Mouse (Mus musculus) right cerebral cortex, adult 2 months (tissue): ENCODE data around the gene Ctc1.

Source experiments
- DNase-seq, 2 experiments: peaks; one replicate each; pipeline ENCODE4 v3.0.0; 2021 to 2022; ENCODE audit warnings: low spot score in 2 of 2

Gene Ctc1

DNA sequence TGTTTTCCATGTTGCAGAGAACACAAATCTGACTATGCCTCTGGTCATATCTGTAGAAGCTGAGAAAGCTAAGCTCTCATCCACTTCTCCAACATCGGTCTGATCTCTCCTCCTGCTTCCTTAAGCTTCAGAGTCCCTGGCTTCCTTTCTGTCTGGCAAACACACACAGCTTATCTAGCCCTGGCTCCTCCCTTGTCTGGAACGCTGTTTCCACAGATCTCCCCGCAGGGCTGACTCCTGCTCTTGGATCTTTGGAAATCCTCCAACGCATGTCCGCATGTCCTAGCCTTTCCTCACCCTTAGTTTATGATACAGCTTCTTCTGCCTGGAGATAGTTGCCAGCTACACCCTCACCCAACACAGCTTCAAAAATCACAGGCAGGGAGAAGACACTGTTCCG lies 51.9 kb downstream of the Ctc1 start:
- DNase-seq: no peak

GRCm38 (mm10) chr11:69070093-69070492 lies 54.4 kb downstream of the Ctc1 start:
- DNase-seq: no peak

- peak; percentile 94 to 97 for DNase-seq
Measured at GRCm38 (mm10) chr11:69070590-69071222, 55.0 kb downstream of the Ctc1 start, which contains the start of gene Tmem107. Gene Tmem107, plus strand, starts transcription at chr11:69070806.

DNA sequence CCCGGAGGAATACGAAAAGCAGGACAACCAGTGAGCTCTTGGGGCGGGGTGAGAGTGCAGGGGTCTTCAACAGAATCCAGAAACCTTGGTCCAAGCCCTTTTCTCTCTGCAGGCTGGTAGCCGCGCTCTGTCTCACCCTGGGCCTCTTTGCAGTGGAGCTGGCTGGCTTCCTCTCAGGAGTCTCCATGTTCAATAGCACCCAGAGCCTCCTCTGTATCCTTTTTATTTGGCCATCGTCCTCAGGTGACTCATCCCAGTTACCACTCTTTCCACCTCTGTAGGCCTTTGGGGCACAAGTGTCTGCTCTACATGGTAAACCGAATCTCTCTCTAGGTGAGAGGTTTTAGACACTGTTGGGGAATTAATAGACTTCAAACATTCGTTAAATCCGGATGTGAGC lies 55.6 kb downstream of the Ctc1 start:
- no peak for DNase-seq

DNA sequence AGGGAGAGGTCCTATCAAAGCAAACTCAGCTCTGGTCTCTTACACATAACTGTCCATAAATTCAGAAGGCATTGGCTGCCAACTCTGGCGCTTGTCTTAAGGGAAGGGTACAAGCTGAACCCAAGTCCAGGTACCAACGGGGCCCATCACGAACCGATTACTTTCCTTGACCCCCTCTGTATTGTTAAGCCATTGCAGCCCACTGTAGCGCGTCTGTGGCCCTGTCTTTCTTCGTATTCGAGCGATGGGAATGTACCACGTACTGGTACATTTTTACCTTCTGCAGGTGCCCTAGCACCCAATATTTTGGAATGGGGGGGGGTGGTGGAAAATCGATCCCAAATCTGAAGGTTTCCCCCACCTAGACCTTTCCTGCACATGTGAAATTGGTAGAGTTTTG lies 56.5 kb downstream of the Ctc1 start:
- DNase-seq: no peak

GRCm38 (mm10) chr11:69072666-69073064 lies 57.0 kb downstream of the Ctc1 start:
- DNase-seq: no peak

- DNase-seq: peak; percentile 88 to 91
Measured at GRCm38 (mm10) chr11:69073065-69073888, 57.6 kb downstream of the Ctc1 start.

GRCm38 (mm10) chr11:69073951-69074775 lies 58.5 kb downstream of the Ctc1 start:
- DNase-seq: no peak

DNA sequence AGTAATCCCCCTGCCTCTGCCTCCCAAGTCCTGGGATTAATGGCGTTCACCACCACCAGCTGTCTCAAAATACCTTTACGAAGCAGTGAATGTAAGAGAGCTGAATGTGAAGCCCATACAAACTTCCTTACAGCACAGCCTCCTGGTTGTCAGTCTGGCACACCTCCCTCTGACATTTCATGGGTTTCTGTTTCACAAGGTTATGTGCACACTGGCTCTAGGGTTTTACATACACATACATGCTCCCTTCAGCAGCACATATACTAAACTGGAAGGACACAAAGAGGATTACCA lies 59.0 kb downstream of the Ctc1 start:
- DNase-seq: no peak

DNA sequence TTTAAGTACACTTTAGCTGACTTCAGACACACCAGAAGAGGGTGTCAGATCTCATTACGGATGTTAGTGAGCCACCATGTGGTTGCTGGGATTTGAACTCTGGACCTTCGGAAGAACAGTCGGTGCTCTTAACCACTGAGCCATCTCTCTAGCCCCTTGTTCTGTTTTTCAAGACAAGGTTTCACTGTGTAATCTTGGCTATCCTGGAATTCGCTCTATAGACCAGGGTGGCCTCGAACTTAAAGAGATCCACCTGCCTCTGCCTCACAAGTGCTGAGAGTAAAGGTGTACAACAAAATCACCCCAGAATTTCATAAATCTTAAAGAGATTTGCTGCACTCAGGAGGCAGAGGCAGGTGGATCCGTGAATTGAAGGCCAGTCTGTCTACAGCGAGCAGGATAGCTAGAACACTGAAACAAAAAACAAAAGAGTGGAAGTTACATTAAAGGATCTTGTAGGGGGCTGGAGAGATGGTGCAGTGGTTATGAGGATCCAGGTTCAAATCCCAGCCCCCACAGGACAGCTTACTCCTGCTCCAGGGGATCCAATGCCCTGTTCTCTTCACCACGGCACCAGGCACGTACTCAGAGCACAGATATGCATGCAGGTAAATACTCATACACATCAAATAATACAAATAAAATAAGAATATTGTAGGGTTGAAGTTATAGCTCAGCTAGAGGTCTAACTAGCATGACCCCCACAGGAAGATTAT lies 60.2 kb downstream of the Ctc1 start:
- no peak for DNase-seq

DNA sequence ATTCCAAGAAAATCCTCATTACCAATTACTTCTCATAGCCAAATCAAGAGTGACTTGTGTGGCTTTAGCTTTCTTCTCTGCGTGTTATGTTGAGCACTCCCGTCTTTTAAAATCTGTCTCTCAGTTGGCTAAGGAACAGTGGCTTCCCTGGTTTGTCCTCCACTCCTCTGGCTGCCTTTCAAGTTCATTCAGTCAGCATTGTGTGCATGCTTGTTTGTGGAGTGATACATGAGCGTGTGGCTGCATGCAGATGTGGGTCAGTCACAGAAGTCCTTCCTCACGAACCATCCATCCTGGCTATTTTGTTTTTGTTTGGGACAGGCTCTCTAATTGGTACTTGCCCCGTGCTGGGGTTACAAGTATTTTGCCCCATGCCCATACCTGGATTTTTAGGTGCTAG lies 60.9 kb downstream of the Ctc1 start:
- no peak for DNase-seq

- no peak for DNase-seq
Measured at GRCm38 (mm10) chr11:69077316-69077715, 61.6 kb downstream of the Ctc1 start.

DNA sequence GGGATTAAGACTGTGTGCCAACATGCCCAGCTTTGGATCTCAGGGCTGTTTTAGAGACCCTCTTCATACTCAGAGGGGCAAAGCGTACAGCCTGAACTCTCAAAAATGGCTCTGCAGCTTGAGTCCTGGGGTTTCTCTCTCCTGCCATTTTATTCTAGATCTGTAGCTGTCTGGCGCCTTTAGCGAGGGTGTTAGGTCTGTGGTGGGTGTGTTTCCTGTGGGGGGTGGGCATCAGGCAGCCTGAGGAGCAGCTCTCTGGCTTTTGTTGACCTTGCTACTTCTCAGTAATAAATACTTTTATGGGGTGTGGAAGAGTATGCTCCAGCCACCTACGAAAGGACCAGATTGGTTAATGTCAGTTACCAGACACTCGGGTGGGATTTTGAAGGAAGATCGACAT lies 62.3 kb downstream of the Ctc1 start:
- no peak for DNase-seq

DNA sequence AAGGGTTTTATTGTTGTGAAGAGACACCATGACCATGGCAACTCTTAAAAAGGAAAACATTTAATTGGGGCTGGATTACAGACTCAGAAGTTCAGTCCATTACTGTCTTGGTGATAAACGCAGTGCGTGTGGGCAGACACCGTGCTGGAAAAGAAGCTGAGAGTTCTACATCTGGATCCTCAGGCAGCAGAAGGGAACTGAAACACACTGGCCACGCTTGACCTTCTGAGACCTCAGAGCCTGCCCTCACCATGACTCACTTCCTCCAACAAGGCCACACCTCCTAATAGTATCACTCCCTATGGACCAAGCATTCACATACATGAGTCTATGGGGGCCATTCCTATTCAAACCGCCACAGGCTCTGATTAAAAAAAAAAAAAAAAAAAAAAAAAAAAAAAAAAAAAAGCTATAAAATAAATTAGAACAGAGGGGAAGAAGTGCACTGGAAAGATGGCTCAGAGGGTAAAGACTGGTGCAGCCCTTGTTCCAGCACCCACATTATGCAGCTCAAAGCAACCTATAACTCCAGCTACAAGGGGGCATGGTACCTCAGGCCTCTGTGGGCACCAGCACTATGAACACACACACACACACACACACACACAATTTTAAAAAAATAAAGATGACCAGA lies 63.2 kb downstream of the Ctc1 start:
- DNase-seq: no peak

DNA sequence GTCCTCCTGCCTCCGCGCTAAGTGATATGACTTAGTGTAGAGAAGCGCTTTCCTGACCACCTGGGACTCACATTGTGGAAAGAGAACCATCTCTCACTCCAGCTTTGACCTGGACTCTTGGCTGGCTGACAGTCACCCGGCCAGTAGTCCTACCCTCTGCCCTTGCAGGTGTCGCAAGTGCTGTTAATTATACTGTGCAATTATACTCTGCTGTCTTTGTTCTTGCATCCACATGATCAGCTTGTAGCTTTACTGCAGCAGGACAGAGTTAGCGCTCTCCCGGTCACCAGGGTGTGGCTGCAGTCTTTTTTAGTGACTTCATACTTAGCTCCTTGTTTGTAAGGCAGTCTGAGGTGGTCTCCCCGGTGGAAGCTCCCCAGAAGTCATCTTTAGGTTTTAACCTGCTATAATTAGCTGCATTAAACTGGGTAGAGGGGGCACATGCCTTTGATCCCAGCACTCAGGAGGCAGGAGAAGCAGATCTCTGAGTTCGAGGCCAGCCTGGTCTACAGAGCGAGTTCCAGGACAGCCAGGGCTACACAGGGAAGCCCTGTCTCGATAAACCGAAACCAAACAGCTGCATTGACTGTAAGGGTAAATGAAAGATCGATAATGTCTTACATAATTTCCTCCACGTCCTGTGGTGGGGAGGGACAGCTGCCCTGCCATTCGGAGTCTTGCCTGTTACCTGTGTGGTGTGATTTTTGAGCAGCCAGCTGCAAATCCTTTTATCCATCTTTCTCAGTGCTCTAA lies 64.6 kb downstream of the Ctc1 start:
- DNase-seq: no peak

GRCm38 (mm10) chr11:69080855-69081222 lies 65.1 kb downstream of the Ctc1 start:
- no peak for DNase-seq

DNA sequence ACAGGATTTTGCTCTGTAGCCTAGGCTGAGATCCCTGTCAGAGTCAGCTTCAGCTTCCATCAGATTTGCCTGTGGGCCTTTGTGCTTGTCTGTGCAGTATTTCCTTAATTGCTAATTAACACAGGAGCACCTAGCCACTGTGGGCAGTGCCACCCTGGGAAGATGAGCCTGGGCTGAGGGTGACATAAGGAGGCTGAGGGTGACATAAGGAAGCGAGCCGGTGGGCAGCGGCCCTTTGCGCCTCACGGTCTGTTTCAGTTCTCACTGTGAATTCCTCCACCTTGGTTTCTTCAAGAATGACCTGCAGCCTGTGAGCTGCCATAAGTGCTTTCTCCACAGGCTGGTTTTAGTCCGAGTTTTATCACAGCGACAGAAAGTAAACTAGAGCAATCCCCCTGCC lies 65.9 kb downstream of the Ctc1 start:
- DNase-seq: no peak

GRCm38 (mm10) chr11:69085608-69086007 lies 69.9 kb downstream of the Ctc1 start:
- DNase-seq: no peak
